Comparison of ENCODE assay signal across 31 mouse cellular contexts in the genomic region with DNA sequence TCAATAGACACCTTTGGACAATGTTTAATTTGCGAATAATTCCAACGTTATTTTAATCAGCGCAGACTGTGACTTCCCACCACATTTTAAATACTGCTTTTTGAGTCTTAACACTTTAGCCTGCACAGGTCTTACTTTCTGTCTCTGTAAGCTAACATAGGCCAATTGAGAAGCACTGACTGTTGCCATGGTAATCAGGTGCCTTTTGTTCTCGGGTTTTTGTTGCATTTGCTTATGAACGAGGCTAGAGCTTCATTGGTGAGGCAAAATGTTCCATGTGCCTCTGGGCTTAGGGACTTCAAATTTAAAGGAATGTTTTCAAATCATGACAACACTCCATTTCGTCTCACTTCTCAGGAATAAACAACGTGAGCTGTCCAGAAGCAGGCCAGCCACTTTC.
DNase-seq lines count a peak whose midpoint lies in the region; ATAC-seq lines count a peak whose summit lies in the region.
"Had no signal": no experiment of that assay in that cellular context is flagged by ENCODE, and none has a peak within 500 bp of the region (broad histone marks: within the 10 kb centered on the region; RNA-seq: fewer than 3 reads in every experiment).

No protein-coding gene starts in this region.

- no peak overlapping the region for H3K4me2 ChIP-seq in hindbrain, embryonic 15.5 days
- H3K4me2 ChIP-seq in hindbrain, embryonic 13.5 days = no peak overlapping the region
- no peak overlapping the region for H3K4me2 ChIP-seq in midbrain, embryonic 14.5 days (ENCODE audit: low read length)
- H3K4me2 ChIP-seq in midbrain, embryonic 13.5 days (replicated peaks) = no peak overlapping the region
- no peak overlapping the region for H3K4me2 ChIP-seq in midbrain, embryonic 15.5 days
- H3K4me2 ChIP-seq: embryonic facial prominence, embryonic 12.5 days; heart, embryonic 11.5 days; hindbrain, embryonic 14.5 days; kidney, embryonic 15.5 days; liver, embryonic 12.5 days; neural tube, embryonic 15.5 days; stomach, embryonic 15.5 days had no signal

- no peak overlapping the region for H3K4me3 ChIP-seq in hindbrain, embryonic 15.5 days
- H3K4me3 ChIP-seq in hindbrain, embryonic 13.5 days = no peak overlapping the region
- H3K4me3 ChIP-seq in midbrain, embryonic 14.5 days (replicated peaks; ENCODE audit: low read depth, low read length) = no peak overlapping the region
- H3K4me3 ChIP-seq in midbrain, embryonic 13.5 days (replicated peaks) = no peak overlapping the region
- no peak overlapping the region for H3K4me3 ChIP-seq in midbrain, embryonic 15.5 days
- H3K4me3 ChIP-seq: embryonic facial prominence, embryonic 12.5 days; gastrocnemius, adult 2 months; kidney, embryonic 15.5 days; layer of hippocampus, adult 2 months; liver, embryonic 12.5 days; neural tube, embryonic 15.5 days; stomach, embryonic 15.5 days had no signal

- no peak for ATAC-seq in hindbrain, embryonic 15.5 days (ENCODE audit: low FRiP score, low read depth)
- no peak for ATAC-seq in hindbrain, embryonic 13.5 days (ENCODE audit: low FRiP score)
- ATAC-seq in midbrain, embryonic 14.5 days (ENCODE audit: low FRiP score, low TSS enrichment) = no peak
- no peak for ATAC-seq in midbrain, embryonic 13.5 days
- no peak for ATAC-seq in midbrain, embryonic 15.5 days (replicated peaks)
- ATAC-seq: CD4-positive, CD25-positive, alpha-beta regulatory T cell, adult 4 months; liver, embryonic 12.5 days; liver, postnatal 0 days; lung, postnatal 0 days had no signal

- peaks cover 10% of the 10 kb centered on the region for H3K4me1 ChIP-seq in hindbrain, embryonic 15.5 days (replicated peaks)
- H3K4me1 ChIP-seq in hindbrain, embryonic 13.5 days (replicated peaks) = peaks cover 9% of the 10 kb centered on the region; the same call in 1 of the 2 replicates
- H3K4me1 ChIP-seq in midbrain, embryonic 14.5 days (ENCODE audit: control insufficient read depth, insufficient read depth, low read length) = no peaks in the 10 kb centered on the region
- H3K4me1 ChIP-seq in midbrain, embryonic 13.5 days (replicated peaks) = peaks cover 3% of the 10 kb centered on the region; the same call in 1 of the 2 replicates
- H3K4me1 ChIP-seq in midbrain, embryonic 15.5 days = peaks cover 13% of the 10 kb centered on the region
- H3K4me1 ChIP-seq: embryonic facial prominence, embryonic 12.5 days; liver, embryonic 12.5 days; stomach, embryonic 15.5 days had no signal

- peak overlapping the region; percentile 37; the same call in 1 of the 2 replicates for H3K27ac ChIP-seq in hindbrain, embryonic 15.5 days (replicated peaks)
- H3K27ac ChIP-seq in hindbrain, embryonic 13.5 days = no peak overlapping the region
- H3K27ac ChIP-seq in midbrain, embryonic 14.5 days (replicated peaks; ENCODE audit: low read depth, low read length) = no peak overlapping the region
- no peak overlapping the region for H3K27ac ChIP-seq in midbrain, embryonic 13.5 days
- H3K27ac ChIP-seq in midbrain, embryonic 15.5 days = peak overlapping the region; percentile 57; the same call in 1 of the 2 replicates
- H3K27ac ChIP-seq: embryonic facial prominence, embryonic 12.5 days; gastrocnemius, adult 2 months; hindbrain, embryonic 14.5 days; kidney, embryonic 15.5 days; layer of hippocampus, adult 2 months; liver, embryonic 12.5 days; macrophage; neural tube, embryonic 15.5 days; stomach, embryonic 15.5 days had no signal

- peak; percentile 67 for DNase-seq in midbrain, embryonic 14.5 days
- no peak for DNase-seq in frontal cortex, postnatal 10 days (ENCODE audit: low spot score in 2 of 2)
- DNase-seq in cerebellum, postnatal 36 days = no peak
- DNase-seq: adrenal gland, adult 8-10 months; cerebellum, adult 11 months; cerebellum, adult 9-10 months; embryo, embryonic 11 days; gastrocnemius, adult 2 months; gastrocnemius, postnatal 36 days; heart, adult 18-20 months; heart, postnatal 36 days; kidney, adult 18-20 months; kidney, postnatal 36 days; liver, postnatal 0 days; right cerebral cortex, postnatal 25 days; thymus, adult 2 months had no signal

- no peaks in the 10 kb centered on the region for H3K36me3 ChIP-seq in hindbrain, embryonic 15.5 days
- H3K36me3 ChIP-seq in hindbrain, embryonic 13.5 days = no peaks in the 10 kb centered on the region
- H3K36me3 ChIP-seq in midbrain, embryonic 14.5 days (ENCODE audit: control insufficient read depth, insufficient read depth, low read length) = no peaks in the 10 kb centered on the region
- no peaks in the 10 kb centered on the region for H3K36me3 ChIP-seq in midbrain, embryonic 13.5 days
- H3K36me3 ChIP-seq in midbrain, embryonic 15.5 days (replicated peaks) = no peaks in the 10 kb centered on the region
- H3K36me3 ChIP-seq: embryonic facial prominence, embryonic 12.5 days; kidney, embryonic 15.5 days; liver, embryonic 12.5 days; neural tube, embryonic 15.5 days; stomach, embryonic 15.5 days had no signal

- peaks cover 2% of the 10 kb centered on the region; the same call in 1 of the 2 replicates for H3K27me3 ChIP-seq in hindbrain, embryonic 15.5 days
- 0 out of 2 replicates have a peak, but pooled peaks cover 4% of the 10 kb centered on the region for H3K27me3 ChIP-seq in hindbrain, embryonic 13.5 days
- H3K27me3 ChIP-seq in midbrain, embryonic 14.5 days (ENCODE audit: control insufficient read depth, insufficient read depth, low read length) = no peaks in the 10 kb centered on the region
- H3K27me3 ChIP-seq in midbrain, embryonic 13.5 days = peaks cover 4% of the 10 kb centered on the region; the same call in 1 of the 2 replicates
- no peaks in the 10 kb centered on the region for H3K27me3 ChIP-seq in midbrain, embryonic 15.5 days (replicated peaks)
- H3K27me3 ChIP-seq: embryonic facial prominence, embryonic 12.5 days; liver, embryonic 12.5 days; neural tube, embryonic 15.5 days; stomach, embryonic 15.5 days had no signal

- H3K9me3 ChIP-seq in hindbrain, embryonic 15.5 days = no peaks in the 10 kb centered on the region
- no peaks in the 10 kb centered on the region for H3K9me3 ChIP-seq in hindbrain, embryonic 13.5 days
- H3K9me3 ChIP-seq in midbrain, embryonic 14.5 days (ENCODE audit: control insufficient read depth, low read length) = no peaks in the 10 kb centered on the region
- H3K9me3 ChIP-seq in midbrain, embryonic 13.5 days = no peaks in the 10 kb centered on the region
- no peaks in the 10 kb centered on the region for H3K9me3 ChIP-seq in midbrain, embryonic 15.5 days
- H3K9me3 ChIP-seq: embryonic facial prominence, embryonic 12.5 days; kidney, embryonic 15.5 days; liver, embryonic 12.5 days; neural tube, embryonic 15.5 days; stomach, embryonic 15.5 days had no signal

- no peak overlapping the region for H3K9ac ChIP-seq in hindbrain, embryonic 15.5 days
- no peak overlapping the region for H3K9ac ChIP-seq in hindbrain, embryonic 13.5 days
- H3K9ac ChIP-seq in midbrain, embryonic 14.5 days (replicated peaks; ENCODE audit: low read length) = no peak overlapping the region
- H3K9ac ChIP-seq in midbrain, embryonic 13.5 days (replicated peaks) = no peak overlapping the region
- no peak overlapping the region for H3K9ac ChIP-seq in midbrain, embryonic 15.5 days
- H3K9ac ChIP-seq: embryonic facial prominence, embryonic 12.5 days; hindbrain, embryonic 14.5 days; kidney, embryonic 15.5 days; liver, embryonic 12.5 days; liver, postnatal 0 days; neural tube, embryonic 15.5 days; stomach, embryonic 15.5 days had no signal

- WGBS in hindbrain, embryonic 15.5 days = 63% methylated on average over 7 of the region's 7 CpGs
- 68% methylated on average over 7 of the region's 7 CpGs for WGBS in hindbrain, embryonic 13.5 days
- WGBS in midbrain, embryonic 14.5 days = 64% methylated on average over 7 of the region's 7 CpGs
- WGBS in midbrain, embryonic 13.5 days = 67% methylated on average over 7 of the region's 7 CpGs
- WGBS in midbrain, embryonic 15.5 days = 60% methylated on average over 7 of the region's 7 CpGs

Comparison
In these comparisons a context has a peak if more than half of its experiments do, and no peak if none do; other contexts are left out.
1. H3K27ac ChIP-seq: peak in hindbrain, embryonic 15.5 days (single experiment) and midbrain, embryonic 15.5 days (single experiment); none in hindbrain, embryonic 13.5 days (single experiment), midbrain, embryonic 14.5 days (single experiment) and midbrain, embryonic 13.5 days (single experiment).